Mouse (Mus musculus) E14TG2a.4 (cell line): Measurements from ENCODE around the gene Hmcn2.

Experiments
- CTCF ChIP-seq: conservative IDR thresholded peaks from 2 replicates; pipeline ENCODE4 v1.5.1; 2014; ENCODE audit warnings: low read length
- NANOG ChIP-seq: IDR thresholded peaks from 2 replicates; pipeline ENCODE4 v1.6.1; 2014; ENCODE audit warnings: borderline replicate concordance, low read length, mixed read lengths

- TF ChIP-seq CTCF (no peak), NANOG (no peak)
Observed at GRCm38 (mm10) chr2:31460920-31461319, 146.7 kb downstream of the Hmcn2 start.
